In the genomic region with DNA sequence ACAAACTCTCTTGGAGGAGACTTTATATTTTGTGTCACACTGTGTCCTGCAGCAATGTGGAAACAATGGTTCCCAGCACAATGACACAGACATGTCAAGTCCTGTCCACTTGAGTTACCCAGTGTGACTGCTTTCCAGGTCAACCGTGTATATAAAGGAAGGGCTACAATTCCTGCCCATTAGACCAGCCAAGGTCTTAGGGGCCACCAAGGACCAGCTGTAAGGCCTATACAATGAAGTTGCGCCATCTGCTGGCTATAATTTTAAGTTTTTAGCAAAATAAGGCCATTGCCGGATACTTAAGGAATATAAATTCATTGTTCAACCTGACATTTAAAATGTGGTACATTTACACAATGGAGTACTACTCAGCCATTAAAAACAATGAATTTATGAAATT, we compare ENCODE assay signal across 11 mouse cellular contexts.
DNase-seq lines count a peak whose midpoint lies in the region; ATAC-seq lines count a peak whose summit lies in the region.
"Had no signal": no experiment of that assay in that cellular context is flagged by ENCODE, and none has a peak within 500 bp of the region (broad histone marks: within the 10 kb centered on the region; RNA-seq: fewer than 3 reads in every experiment).

No protein-coding gene starts in this region.

- ATAC-seq in forebrain, embryonic 14.5 days, result no peak; the same call in 1 of the 2 replicates
- ATAC-seq in forebrain, embryonic 15.5 days (replicated peaks), result no peak
- 0 out of 2 replicates have a peak, but pooled peaks have one; percentile 52 for ATAC-seq in midbrain, embryonic 11.5 days (ENCODE audit: low FRiP score)
- ATAC-seq in midbrain, embryonic 16.5 days, result no peak
- no peak for ATAC-seq in megakaryocyte-erythroid progenitor cell, adult 5-6 weeks (replicated peaks; ENCODE audit: low FRiP score, low TSS enrichment, poor library complexity, severe bottlenecking)

- DNase-seq in forebrain, embryonic 14.5 days (ENCODE audit: low spot score), result peak; percentile 50
- peak; percentile 90 for DNase-seq in midbrain, embryonic 11.5 days (ENCODE audit: low spot score, missing footprints)
- DNase-seq in embryo, embryonic 11 days, result peak; percentile 71
- peak; percentile 85 for DNase-seq in retina, embryonic 14.5 days (ENCODE audit: low spot score)
- no peak for DNase-seq in layer of hippocampus, postnatal 36 days
- DNase-seq: layer of hippocampus, adult 9-11 months had no signal

- WGBS in forebrain, embryonic 14.5 days, result 21% methylated on average over 3 of the region's 3 CpGs
- 20% methylated on average over 3 of the region's 3 CpGs for WGBS in forebrain, embryonic 15.5 days
- 22% methylated on average over 3 of the region's 3 CpGs for WGBS in midbrain, embryonic 11.5 days
- WGBS in midbrain, embryonic 16.5 days, result 19% methylated on average over 3 of the region's 3 CpGs

- no peaks in the 10 kb centered on the region for H3K36me3 ChIP-seq in forebrain, embryonic 14.5 days (ENCODE audit: control insufficient read depth, insufficient read depth, low read length)
- no peaks in the 10 kb centered on the region for H3K36me3 ChIP-seq in forebrain, embryonic 15.5 days
- no peaks in the 10 kb centered on the region for H3K36me3 ChIP-seq in midbrain, embryonic 11.5 days (ENCODE audit: control insufficient read depth, insufficient read depth, low read length)
- no peaks in the 10 kb centered on the region for H3K36me3 ChIP-seq in midbrain, embryonic 16.5 days (ENCODE audit: control insufficient read depth, insufficient read depth, low read length)
- H3K36me3 ChIP-seq: embryonic facial prominence, embryonic 12.5 days; G1E had no signal

- H3K27me3 ChIP-seq in forebrain, embryonic 14.5 days (replicated peaks; ENCODE audit: control insufficient read depth, insufficient read depth, low read length), result no peaks in the 10 kb centered on the region
- no peaks in the 10 kb centered on the region for H3K27me3 ChIP-seq in forebrain, embryonic 15.5 days
- H3K27me3 ChIP-seq in midbrain, embryonic 11.5 days (ENCODE audit: control insufficient read depth, insufficient read depth, low read length), result no peaks in the 10 kb centered on the region
- H3K27me3 ChIP-seq in midbrain, embryonic 16.5 days (ENCODE audit: control insufficient read depth, insufficient read depth, low read depth, low read length), result no peaks in the 10 kb centered on the region
- H3K27me3 ChIP-seq: embryonic facial prominence, embryonic 12.5 days had no signal

- H3K27ac ChIP-seq in forebrain, embryonic 14.5 days (ENCODE audit: low read depth, low read length), result no peak overlapping the region
- H3K27ac ChIP-seq in forebrain, embryonic 15.5 days (replicated peaks), result no peak overlapping the region
- no peak overlapping the region for H3K27ac ChIP-seq in midbrain, embryonic 11.5 days (ENCODE audit: low read depth, low read length)
- H3K27ac ChIP-seq in midbrain, embryonic 16.5 days (ENCODE audit: low read length), result no peak overlapping the region
- H3K27ac ChIP-seq: embryonic facial prominence, embryonic 12.5 days had no signal

- no peaks in the 10 kb centered on the region for H3K9me3 ChIP-seq in forebrain, embryonic 14.5 days (replicated peaks; ENCODE audit: control insufficient read depth, low read length)
- H3K9me3 ChIP-seq in forebrain, embryonic 15.5 days, result no peaks in the 10 kb centered on the region
- no peaks in the 10 kb centered on the region for H3K9me3 ChIP-seq in midbrain, embryonic 11.5 days (ENCODE audit: control insufficient read depth, low read length)
- no peaks in the 10 kb centered on the region for H3K9me3 ChIP-seq in midbrain, embryonic 16.5 days (replicated peaks; ENCODE audit: control insufficient read depth, low read length, poor library complexity, severe bottlenecking)
- H3K9me3 ChIP-seq: embryonic facial prominence, embryonic 12.5 days; G1E had no signal

- no peak overlapping the region for H3K4me3 ChIP-seq in forebrain, embryonic 14.5 days (ENCODE audit: low read depth, low read length)
- H3K4me3 ChIP-seq in forebrain, embryonic 15.5 days, result no peak overlapping the region
- no peak overlapping the region for H3K4me3 ChIP-seq in midbrain, embryonic 11.5 days (ENCODE audit: low read depth, low read length)
- no peak overlapping the region for H3K4me3 ChIP-seq in midbrain, embryonic 16.5 days (ENCODE audit: low read depth, low read length)
- H3K4me3 ChIP-seq: embryonic facial prominence, embryonic 12.5 days had no signal

- no peak overlapping the region for H3K9ac ChIP-seq in forebrain, embryonic 14.5 days (ENCODE audit: low read length)
- no peak overlapping the region for H3K9ac ChIP-seq in forebrain, embryonic 15.5 days (replicated peaks)
- H3K9ac ChIP-seq in midbrain, embryonic 11.5 days (ENCODE audit: low read length), result no peak overlapping the region
- H3K9ac ChIP-seq in midbrain, embryonic 16.5 days (ENCODE audit: low read depth, low read length), result no peak overlapping the region
- H3K9ac ChIP-seq: embryonic facial prominence, embryonic 12.5 days had no signal

- H3K4me1 ChIP-seq in forebrain, embryonic 14.5 days (ENCODE audit: control insufficient read depth, insufficient read depth, low read length), result no peaks in the 10 kb centered on the region
- H3K4me1 ChIP-seq in forebrain, embryonic 15.5 days, result no peaks in the 10 kb centered on the region
- H3K4me1 ChIP-seq in midbrain, embryonic 11.5 days (ENCODE audit: control insufficient read depth, insufficient read depth, low read length), result no peaks in the 10 kb centered on the region
- no peaks in the 10 kb centered on the region for H3K4me1 ChIP-seq in midbrain, embryonic 16.5 days (ENCODE audit: control insufficient read depth, insufficient read depth, low read length)
- H3K4me1 ChIP-seq: embryonic facial prominence, embryonic 12.5 days had no signal

- no peak overlapping the region for H3K4me2 ChIP-seq in forebrain, embryonic 14.5 days (ENCODE audit: low read length)
- H3K4me2 ChIP-seq in forebrain, embryonic 15.5 days (replicated peaks), result no peak overlapping the region
- H3K4me2 ChIP-seq in midbrain, embryonic 11.5 days, result no peak overlapping the region
- no peak overlapping the region for H3K4me2 ChIP-seq in midbrain, embryonic 16.5 days (ENCODE audit: low read length)
- H3K4me2 ChIP-seq: embryonic facial prominence, embryonic 12.5 days had no signal

Comparison
In these comparisons a context has a peak if more than half of its experiments do, and no peak if none do; other contexts are left out.
1. DNase-seq: peak in forebrain, embryonic 14.5 days (single experiment), midbrain, embryonic 11.5 days (single experiment), embryo, embryonic 11 days (single experiment) and retina, embryonic 14.5 days (single experiment); none in layer of hippocampus, postnatal 36 days (0 of 2).